Mouse (Mus musculus): ENCODE data around the gene Dxo. TPM values are rescaled to one million over a fixed set of nuclear protein-coding genes. Genes with fewer than 3 reads are reported as not detected.
"Not testable (repeated sequence)": the region's sequence is repeated elsewhere in the genome, so short reads cannot be mapped to it uniquely, and the experiment has no call there.

Dxo gene
- total RNA-seq, 2 experiments from 2014 or later = 31.2 to 33.1 TPM

- no peak for DNase-seq (ENCODE audit: extremely low spot score in 1 of 2, low spot score in 2 of 2)
- intact Hi-C loops (cut with DNase I) = loop anchor here (5.0 kb wide), 1 partner anchor 79 kb away; no protein-coding TSS in a partner anchor
Observed at GRCm38 (mm10) chr17:34811275-34811674, 25.5 kb upstream of the Dxo start.

- intact Hi-C loops (cut with DNase I) = loop anchor here (5.0 kb wide), 1 partner anchor 81 kb away; no protein-coding TSS in a partner anchor
Observed at GRCm38 (mm10) chr17:34813747-34814146, 23.1 kb upstream of the Dxo start.

GRCm38 (mm10) chr17:34814818-34815370, 21.9 kb upstream of the Dxo start:
- intact Hi-C loops (cut with DNase I) = loop anchor here (5.0 kb wide), 1 partner anchor 83 kb away; no protein-coding TSS in a partner anchor
- DNase-seq (ENCODE audit: extremely low spot score in 1 of 2, low spot score in 2 of 2) = no peak

More at GRCm38 (mm10) chr17:34813747-34814146, 23.1 kb upstream of the Dxo start:
- DNase-seq (ENCODE audit: extremely low spot score in 1 of 2, low spot score in 2 of 2) = not testable (repeated sequence)

- DNase-seq (ENCODE audit: extremely low spot score in 1 of 2, low spot score in 2 of 2); intact Hi-C loops (cut with DNase I): not testable (repeated sequence)
Observed at GRCm38 (mm10) chr17:34830776-34831175, 6.0 kb upstream of the Dxo start.

DNA sequence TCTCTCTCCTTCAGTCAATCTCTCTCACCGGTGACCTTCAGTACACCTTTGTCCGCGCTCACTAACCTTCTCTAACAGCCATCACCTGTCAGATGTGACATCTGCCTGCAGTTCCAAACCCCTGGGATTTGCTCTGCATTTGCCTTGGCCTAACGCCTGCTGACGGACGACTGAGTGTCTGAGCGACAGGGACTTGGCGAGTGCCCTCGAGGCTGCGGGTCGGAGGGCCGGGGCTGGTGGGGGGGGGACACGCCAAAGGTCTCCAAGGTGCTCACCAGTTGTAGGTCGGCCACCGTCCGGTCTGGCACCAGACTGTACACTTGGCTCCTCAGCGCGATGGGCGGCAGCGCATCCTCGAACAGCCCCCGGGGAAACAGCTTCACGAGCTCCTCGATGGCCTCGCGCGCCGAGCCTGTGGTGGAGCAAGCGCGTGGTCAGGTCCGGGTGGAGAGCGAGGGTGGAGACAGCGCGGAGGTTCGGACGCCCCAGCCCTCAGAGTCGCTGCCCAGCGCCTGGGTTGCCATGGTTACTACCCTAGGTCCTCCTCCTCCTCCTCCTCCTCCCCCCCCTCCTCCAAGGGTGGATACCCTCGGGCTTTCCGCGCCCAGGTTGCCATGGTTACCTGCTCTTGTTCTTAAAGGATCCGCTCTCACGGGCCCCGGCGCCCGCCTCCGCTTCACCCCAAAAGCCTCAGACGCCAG, 514 bp upstream of the Dxo start:
- intact Hi-C loops (cut with DNase I) = loop anchor here (5.0 kb wide), 1 partner anchor 184 kb away; no protein-coding TSS in a partner anchor
- no peak for DNase-seq (ENCODE audit: extremely low spot score in 1 of 2, low spot score in 2 of 2)

GRCm38 (mm10) chr17:34837464-34838324, 875 bp downstream of the Dxo start:
- intact Hi-C loops (cut with DNase I) = loop anchor here (5.0 kb wide), 1 partner anchor 185 kb away; no protein-coding TSS in a partner anchor

DNA sequence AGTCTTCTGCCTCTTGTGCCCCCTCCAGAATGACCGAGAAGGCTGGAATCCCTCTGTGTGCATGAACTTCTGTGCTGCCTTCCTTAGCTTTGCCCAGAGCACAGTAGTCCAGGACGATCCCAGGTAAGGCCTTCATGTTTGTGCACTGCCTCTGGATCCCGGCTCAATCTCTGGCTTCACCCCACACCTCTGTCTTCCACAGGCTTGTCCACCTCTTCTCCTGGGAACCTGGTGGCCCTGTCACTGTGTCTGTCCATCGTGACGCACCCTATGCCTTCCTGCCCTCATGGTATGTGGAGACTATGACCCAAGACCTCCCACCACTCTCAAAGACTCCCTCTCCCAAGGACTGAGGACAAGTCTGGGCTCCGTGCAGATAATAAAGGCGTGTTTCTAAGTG, 2.0 kb downstream of the Dxo start:
- intact Hi-C loops (cut with DNase I) = loop anchor here (5.0 kb wide), 1 partner anchor 186 kb away; no protein-coding TSS in a partner anchor
- no peak for DNase-seq (ENCODE audit: extremely low spot score in 1 of 2, low spot score in 2 of 2)

More at GRCm38 (mm10) chr17:34837464-34838324, 875 bp downstream of the Dxo start:
- DNase-seq (ENCODE audit: extremely low spot score in 1 of 2, low spot score in 2 of 2) = peak in 1 of 2 experiments; percentile 53

DNA sequence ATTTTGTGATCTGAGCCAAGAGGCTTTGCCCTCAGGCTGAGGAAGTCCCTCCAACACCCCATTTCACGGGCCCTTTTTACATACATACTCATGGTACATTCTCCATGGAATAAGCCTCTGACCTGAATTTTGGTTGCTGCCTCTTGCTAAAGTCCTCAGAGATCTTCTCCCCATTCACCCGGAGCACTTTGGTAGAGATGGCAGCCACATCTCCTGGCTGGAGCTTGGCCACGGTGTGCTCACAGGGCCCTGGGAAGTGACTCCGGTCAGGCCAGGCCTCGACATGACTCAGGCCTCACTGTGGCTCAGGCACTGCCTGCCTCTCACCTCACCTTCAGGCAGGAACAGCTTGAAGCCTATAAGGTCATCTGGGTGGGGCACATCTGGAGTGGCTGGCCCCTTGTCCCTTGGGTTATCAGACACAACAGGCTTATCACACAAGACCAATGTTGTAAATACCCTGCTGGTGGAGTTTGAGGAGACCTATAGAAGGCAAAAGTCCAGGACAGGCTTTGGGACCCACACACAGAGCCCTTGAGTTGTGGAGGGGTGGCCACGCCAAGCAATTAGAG, 4.0 kb downstream of the Dxo start:
- no peak for DNase-seq (ENCODE audit: extremely low spot score in 1 of 2, low spot score in 2 of 2)
- intact Hi-C loops (cut with DNase I) = no loop called here

DNA sequence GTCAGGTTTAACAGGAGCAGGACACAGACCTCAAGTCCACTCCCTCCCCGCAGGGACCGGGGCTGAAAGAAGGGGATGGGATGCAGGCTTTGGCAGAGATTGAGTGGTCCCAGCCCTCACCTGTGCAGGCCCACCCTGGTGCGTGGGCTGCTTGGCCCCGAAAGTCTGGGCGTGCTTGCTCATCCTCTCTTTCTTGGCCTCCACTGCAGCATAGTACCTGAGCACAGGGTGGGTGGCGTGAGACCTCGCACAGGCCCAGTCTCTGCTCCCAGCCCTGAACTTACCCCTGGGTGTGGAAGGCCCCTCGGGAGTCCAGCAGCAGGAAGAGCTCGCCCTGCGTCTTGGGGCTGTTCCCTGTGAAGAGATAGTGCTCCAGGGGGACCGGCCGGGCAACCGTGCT, 8.1 kb downstream of the Dxo start:
- intact Hi-C loops (cut with DNase I) = no loop called here
- DNase-seq (ENCODE audit: extremely low spot score in 1 of 2, low spot score in 2 of 2) = peak in 1 of 2 experiments; percentile 20

DNA sequence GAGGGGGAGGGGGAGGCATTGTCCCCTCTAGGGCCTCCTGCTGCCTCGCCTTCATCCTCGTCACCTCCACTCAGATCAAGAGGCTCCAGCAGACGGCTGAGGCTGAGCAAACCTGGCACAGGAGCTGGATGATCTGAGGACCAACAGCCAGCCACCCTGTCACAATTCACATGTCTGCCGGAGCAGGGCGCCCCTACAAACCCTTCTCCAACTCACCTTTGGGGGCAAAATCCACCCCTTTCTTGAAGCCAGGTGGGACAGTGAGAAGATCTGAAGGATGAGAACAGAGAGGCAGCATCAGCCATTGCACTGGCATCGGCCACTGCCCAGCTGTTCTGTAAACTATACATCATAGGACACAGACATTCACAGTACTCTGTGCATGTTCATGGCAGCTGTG, 10.4 kb downstream of the Dxo start:
- intact Hi-C loops (cut with DNase I) = no loop called here
- DNase-seq (ENCODE audit: extremely low spot score in 1 of 2, low spot score in 2 of 2) = peak in 1 of 2 experiments; percentile 22

GRCm38 (mm10) chr17:34847615-34848014, 10.8 kb downstream of the Dxo start:
- intact Hi-C loops (cut with DNase I) = no loop called here
- DNase-seq (ENCODE audit: extremely low spot score in 1 of 2, low spot score in 2 of 2) = peak in 1 of 2 experiments; percentile 11

GRCm38 (mm10) chr17:34849722-34850516, 13.1 kb downstream of the Dxo start, which contains the start of the genes Skiv2l and Nelfe:
Gene Skiv2l (minus strand): TSS chr17:34850210.
Gene Nelfe (plus strand): TSS chr17:34850391.
- intact Hi-C loops (cut with DNase I) = no loop called here

GRCm38 (mm10) chr17:34850517-34851125, 13.8 kb downstream of the Dxo start:
- no peak for DNase-seq (ENCODE audit: extremely low spot score in 1 of 2, low spot score in 2 of 2)
- intact Hi-C loops (cut with DNase I) = no loop called here

More at GRCm38 (mm10) chr17:34849722-34850516, 13.1 kb downstream of the Dxo start, which contains the start of the genes Skiv2l and Nelfe:
- DNase-seq (ENCODE audit: extremely low spot score in 1 of 2, low spot score in 2 of 2) = peak; percentile 96 to 99

- no peak for DNase-seq (ENCODE audit: extremely low spot score in 1 of 2, low spot score in 2 of 2)
- intact Hi-C loops (cut with DNase I) = no loop called here
Observed at GRCm38 (mm10) chr17:34853511-34853910, 16.7 kb downstream of the Dxo start.

DNA sequence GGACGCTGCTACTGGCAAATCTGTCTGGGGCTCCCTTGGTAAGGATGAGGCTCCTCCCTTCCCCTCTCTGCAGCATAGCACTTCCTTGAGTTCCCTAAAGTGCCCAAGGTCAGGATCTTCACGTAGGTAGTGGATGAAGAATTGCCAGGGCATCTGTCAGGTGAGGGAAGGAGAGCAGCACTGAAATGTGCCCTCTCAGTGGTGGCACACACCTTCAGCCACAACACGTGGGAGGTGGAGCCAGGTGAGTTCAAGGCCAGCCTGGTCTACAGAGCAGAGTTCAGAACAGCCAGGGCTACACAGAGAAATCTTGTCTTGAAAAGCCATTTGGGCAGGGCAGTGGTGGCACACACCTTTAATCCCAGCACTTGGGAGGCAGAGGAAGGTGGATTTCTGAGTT, 17.9 kb downstream of the Dxo start:
- intact Hi-C loops (cut with DNase I) = loop anchor here (5.0 kb wide), 2 partner anchors 38 to 93 kb away; no protein-coding TSS in a partner anchor
- DNase-seq (ENCODE audit: extremely low spot score in 1 of 2, low spot score in 2 of 2) = no peak

GRCm38 (mm10) chr17:34855825-34856224, 19.0 kb downstream of the Dxo start:
- intact Hi-C loops (cut with DNase I) = loop anchor here (5.0 kb wide), 2 partner anchors 36 to 91 kb away; no protein-coding TSS in a partner anchor
- no peak for DNase-seq (ENCODE audit: extremely low spot score in 1 of 2, low spot score in 2 of 2)

GRCm38 (mm10) chr17:34858670-34859069, 21.9 kb downstream of the Dxo start:
- no peak for DNase-seq (ENCODE audit: extremely low spot score in 1 of 2, low spot score in 2 of 2)
- intact Hi-C loops (cut with DNase I) = loop anchor here (5.0 kb wide), 2 partner anchors 34 to 89 kb away; no protein-coding TSS in a partner anchor

All from left cerebral cortex, postnatal 10 days (tissue).